Mouse (Mus musculus) gastrocnemius, adult 8-10 months (tissue): ENCODE data around the gene Prdm16. TPM values are rescaled to one million over a fixed set of nuclear protein-coding genes. Genes with fewer than 3 reads are reported as not detected.

Source experiments
- DNase-seq, 2 experiments: peaks; one replicate each; pipeline ENCODE4 v3.0.0; 2022; ENCODE audit warnings: low spot score in 2 of 2
- total RNA-seq, 4 experiments: library from RNA; stranded (reverse); gene quantifications; 2 replicates each; pipeline ENCODE4 v1.2.4; 2022

The Prdm16 gene
- total RNA-seq, 4 experiments from 2014 or later, result 0.73 to 3.1 (median 1.4) TPM

DNA sequence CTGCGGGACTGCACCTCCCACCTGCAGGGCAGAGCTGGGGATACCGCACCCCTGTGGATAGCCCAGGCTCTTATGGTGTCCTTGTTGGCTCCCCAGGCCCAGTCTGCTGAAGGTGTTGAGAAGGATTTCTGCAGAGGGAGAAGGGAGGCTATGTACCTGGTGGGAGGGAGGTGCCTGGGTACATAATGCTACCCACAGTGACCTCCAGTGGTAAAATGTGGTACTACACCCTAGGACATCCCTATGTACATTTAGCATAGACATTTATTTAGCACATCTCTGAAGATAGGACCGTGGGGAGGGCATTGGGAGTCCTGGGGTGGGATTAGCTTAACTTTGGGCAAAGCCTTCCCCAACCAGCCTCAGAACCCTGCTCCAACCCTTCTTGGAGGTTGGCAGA is 363.7 kb downstream of the Prdm16 start:
- peak in 1 of 2 experiments; percentile 26 for DNase-seq

GRCm38 (mm10) chr4:154269520-154269919 is 367.2 kb downstream of the Prdm16 start:
- no peak for DNase-seq

GRCm38 (mm10) chr4:154267511-154267910 is 369.2 kb downstream of the Prdm16 start:
- DNase-seq, result no peak

Other genes with a start within 250 kb of the Prdm16 start
- not detected for gene Actrt2, start 31.0 kb upstream of the Prdm16 start, total RNA-seq
- not detected for gene Ttc34, start 200.6 kb upstream of the Prdm16 start, total RNA-seq
- not detected for gene Mmel1, start 232.7 kb upstream of the Prdm16 start, total RNA-seq